Mouse (Mus musculus) midbrain, postnatal 0 days (tissue): ENCODE results near the gene Hspa12b. TPM values are rescaled to one million over a fixed set of nuclear protein-coding genes. Genes with fewer than 3 reads are reported as not detected.

Experiments used
- ATAC-seq: fragments of 200-750 bp; cut with Nextera tagmentation; 2 replicates; pipeline ENCODE4 v1.8.0; 2017; ENCODE audit warnings: moderate number of reproducible peaks, mild to moderate bottlenecking, moderate TSS enrichment, moderate library complexity; ENCODE audit not compliant: low FRiP score
- DNase-seq: peaks from one replicate; pipeline ENCODE4 v3.0.0-alpha.2; 2015; ENCODE audit warnings: low spot score
- H3K27ac ChIP-seq: fragments of 300-500 bp; sonication (generic); 2 replicates; pipeline ENCODE4 v1.5.1; 2014; ENCODE audit warnings: low read depth, mild to moderate bottlenecking, low read length, mixed read lengths
- H3K27me3 ChIP-seq: fragments of 300-500 bp; sonication (generic); 2 replicates; pipeline ENCODE4 v1.6.1; 2014; ENCODE audit warnings: low read length, control low read depth, mixed read lengths; ENCODE audit not compliant: insufficient read depth
- H3K36me3 ChIP-seq: fragments of 300-500 bp; sonication (generic); 2 replicates; pipeline ENCODE4 v1.6.1; 2014; ENCODE audit warnings: low read length, control low read depth, mixed read lengths; ENCODE audit not compliant: insufficient read depth
- H3K4me1 ChIP-seq: fragments of 300-500 bp; sonication (generic); 2 replicates; pipeline ENCODE4 v1.6.1; 2014; ENCODE audit warnings: mild to moderate bottlenecking, control low read depth, antibody characterized with exemption, low read length, mixed read lengths; ENCODE audit not compliant: insufficient read depth
- H3K4me2 ChIP-seq: fragments of 300-500 bp; sonication (generic); 2 replicates; pipeline ENCODE4 v1.6.1; 2014; ENCODE audit warnings: low read depth, mild to moderate bottlenecking, low read length, mixed read lengths; ENCODE audit not compliant: poor library complexity, severe bottlenecking
- H3K4me3 ChIP-seq: fragments of 300-500 bp; sonication (generic); 2 replicates; pipeline ENCODE4 v1.5.1; 2014; ENCODE audit warnings: low read depth, mild to moderate bottlenecking, low read length, moderate library complexity
- H3K9ac ChIP-seq: fragments of 300-500 bp; sonication (generic); replicated peaks from 2 replicates; pipeline ENCODE4 v1.6.1; 2014; ENCODE audit warnings: mild to moderate bottlenecking, low read length, moderate library complexity, mixed read lengths; ENCODE audit not compliant: poor library complexity, severe bottlenecking
- H3K9me3 ChIP-seq: fragments of 300-500 bp; sonication (generic); 2 replicates; pipeline ENCODE4 v1.6.1; 2016; ENCODE audit warnings: low read length, control low read depth
- CTCF ChIP-seq: IDR thresholded peaks from 2 replicates; pipeline ENCODE4 v1.5.1; 2016; ENCODE audit warnings: antibody characterized with exemption, mild to moderate bottlenecking
- WGBS: fragments of 180-500 bp; shearing (Covaris S2); extraction: QIAGEN DNeasy Blood & Tissue Kit; methylation state at CpG from one replicate; pipeline ENCODE4 v1.1.7; 2014; 5-methylcytosine and 5-hydroxymethylcytosine counted together
- polyA plus RNA-seq: library from polyadenylated mRNA; unstranded; fragments of >200 nt; fragmentation: Nextera tagmentation; extraction: Ambion mirVana; gene quantifications from 2 replicates; pipeline ENCODE4 v1.2.1, GENCODE M21; 2015
- total RNA-seq: library from RNA; depleted of rRNA; stranded (reverse); fragments of >200 nt; gene quantifications from 2 replicates; pipeline ENCODE4 v1.2.3, GENCODE M21; 2014; rRNA removed

The Hspa12b gene
- total and polyA plus RNA-seq, 2 experiments from 2014 or later, result 2.9 to 11.1 TPM

GRCm38 (mm10) chr2:131191005-131191390 is 63.9 kb downstream of the Hspa12b start:
- Histone ChIP-seq H3K36me3 (peaks cover 21% of the 10 kb centered on the region), H3K27ac (0 out of 2 replicates have a peak overlapping the region, but pooled peaks have one; percentile 7), H3K4me3 (no peak overlapping the region), H3K9me3 (no peaks in the 10 kb centered on the region), H3K9ac (0 out of 2 replicates have a peak overlapping the region, but pooled peaks have one; percentile 2), H3K4me2 (no peak overlapping the region), H3K4me1 (peaks cover 8% of the 10 kb centered on the region; the same call in 1 of the 2 replicates), H3K27me3 (no peaks in the 10 kb centered on the region)
- no peak for ATAC-seq
- no peak for TF ChIP-seq CTCF
- no peak for DNase-seq
- WGBS, result 49% methylated on average over 7 of the region's 7 CpGs

Other genes starting within 250 kb of the Hspa12b start
- 112 and 200 TPM in 2 replicates for gene 4930402H24Rik, start 220.9 kb upstream of the Hspa12b start, total RNA-seq
- gene 4930402H24Rik, start 220.9 kb upstream of the Hspa12b start, polyA plus RNA-seq, result 49.5 and 58.1 TPM in 2 replicates
- 84.4 and 93.9 TPM in 2 replicates for gene Atrn, start 220.8 kb upstream of the Hspa12b start, total RNA-seq
- 11.8 and 13.5 TPM in 2 replicates for gene Atrn, start 220.8 kb upstream of the Hspa12b start, polyA plus RNA-seq
- 56.3 and 68.6 TPM in 2 replicates for gene Gfra4, start 84.2 kb upstream of the Hspa12b start, total RNA-seq
- gene Gfra4, start 84.2 kb upstream of the Hspa12b start, polyA plus RNA-seq, result 57.9 and 62.2 TPM in 2 replicates
- 0.57 and 1.4 TPM in 2 replicates for gene Adam33, start 63.5 kb upstream of the Hspa12b start, total RNA-seq
- 2.1 TPM in 2 replicates for gene Adam33, start 63.5 kb upstream of the Hspa12b start, polyA plus RNA-seq
- gene Siglec1, start 40.5 kb upstream of the Hspa12b start, total RNA-seq, result 1.4 and 1.9 TPM in 2 replicates
- 0.22 and 0.27 TPM in 2 replicates for gene Siglec1, start 40.5 kb upstream of the Hspa12b start, polyA plus RNA-seq
- gene Gm11037, start 6.2 kb downstream of the Hspa12b start, total RNA-seq, result not detected in 2 replicates
- not detected in 2 replicates for gene Gm11037, start 6.2 kb downstream of the Hspa12b start, polyA plus RNA-seq
- 44.8 and 89.5 TPM in 2 replicates for gene 1700037H04Rik, start 32.8 kb downstream of the Hspa12b start, total RNA-seq
- gene 1700037H04Rik, start 32.8 kb downstream of the Hspa12b start, polyA plus RNA-seq, result 59.1 and 60.4 TPM in 2 replicates
- gene Cenpb, start 52.8 kb downstream of the Hspa12b start, total RNA-seq, result 98.2 and 103 TPM in 2 replicates
- gene Cenpb, start 52.8 kb downstream of the Hspa12b start, polyA plus RNA-seq, result 11.7 and 13.1 TPM in 2 replicates
- gene Cdc25b, start 59.7 kb downstream of the Hspa12b start, total RNA-seq, result 10.0 and 13.1 TPM in 2 replicates
- gene Cdc25b, start 59.7 kb downstream of the Hspa12b start, polyA plus RNA-seq, result 14.0 and 15.1 TPM in 2 replicates
- 19.3 and 27.5 TPM in 2 replicates for gene Spef1, start 60.0 kb downstream of the Hspa12b start, total RNA-seq
- 9.5 and 10.2 TPM in 2 replicates for gene Spef1, start 60.0 kb downstream of the Hspa12b start, polyA plus RNA-seq
- gene Ap5s1, start 79.8 kb downstream of the Hspa12b start, total RNA-seq, result 36.5 and 40.1 TPM in 2 replicates
- 35.5 and 36.7 TPM in 2 replicates for gene Ap5s1, start 79.8 kb downstream of the Hspa12b start, polyA plus RNA-seq
- 6.3 and 10.9 TPM in 2 replicates for gene Mavs, start 106.8 kb downstream of the Hspa12b start, total RNA-seq
- 4.0 and 5.0 TPM in 2 replicates for gene Mavs, start 106.8 kb downstream of the Hspa12b start, polyA plus RNA-seq
- 36.7 and 41.8 TPM in 2 replicates for gene Pank2, start 135.2 kb downstream of the Hspa12b start, total RNA-seq
- 24.0 and 30.8 TPM in 2 replicates for gene Pank2, start 135.2 kb downstream of the Hspa12b start, polyA plus RNA-seq
- 26.3 and 29.4 TPM in 2 replicates for gene Rnf24, start 225.6 kb downstream of the Hspa12b start, total RNA-seq
- gene Rnf24, start 225.6 kb downstream of the Hspa12b start, polyA plus RNA-seq, result 10.6 and 11.1 TPM in 2 replicates